11 mouse cellular contexts compared by ENCODE assay signal in genomic region chr2:93268711-93269270, GRCm38 (mm10).
A peak's percentile ranks its signal among the peaks of the same experiment; 100 is the strongest.
DNase-seq lines count a peak whose midpoint lies in the region; ATAC-seq lines count a peak whose summit lies in the region.
"Had no signal": no experiment of that assay in that cellular context is flagged by ENCODE, and none has a peak within 500 bp of the region (broad histone marks: within the 10 kb centered on the region; RNA-seq: fewer than 3 reads in every experiment).

No protein-coding gene starts in this region.

- ATAC-seq in kidney, embryonic 16.5 days (ENCODE audit: low FRiP score, low TSS enrichment): no peak
- no peak for ATAC-seq in heart, embryonic 16.5 days (replicated peaks; ENCODE audit: extremely low read depth, insufficient read depth, low FRiP score)
- no peak for ATAC-seq in erythroblast, adult 5-6 weeks (replicated peaks; ENCODE audit: low FRiP score, poor library complexity, severe bottlenecking)
- ATAC-seq in forebrain, embryonic 12.5 days (ENCODE audit: low FRiP score): no peak
- ATAC-seq: liver, embryonic 12.5 days had no signal

- no peaks in the 10 kb centered on the region for H3K27me3 ChIP-seq in kidney, embryonic 16.5 days (ENCODE audit: insufficient read depth, low read length)
- H3K27me3 ChIP-seq in heart, embryonic 16.5 days (ENCODE audit: control insufficient read depth, insufficient read depth, low read length): no peaks in the 10 kb centered on the region
- H3K27me3 ChIP-seq in forebrain, embryonic 12.5 days: peaks cover 9% of the 10 kb centered on the region
- H3K27me3 ChIP-seq: liver, embryonic 12.5 days had no signal

- 80% methylated on average over 3 of the region's 3 CpGs for WGBS in kidney, embryonic 16.5 days
- WGBS in heart, embryonic 16.5 days: 75% methylated on average over 3 of the region's 3 CpGs
- WGBS in forebrain, embryonic 12.5 days: 90% methylated on average over 3 of the region's 3 CpGs

- peaks cover 63% of the 10 kb centered on the region for H3K4me1 ChIP-seq in kidney, embryonic 16.5 days (ENCODE audit: insufficient read depth, low read length)
- H3K4me1 ChIP-seq in heart, embryonic 16.5 days (ENCODE audit: control insufficient read depth, insufficient read depth, low read length): peaks cover 48% of the 10 kb centered on the region
- peaks cover 57% of the 10 kb centered on the region for H3K4me1 ChIP-seq in forebrain, embryonic 12.5 days
- H3K4me1 ChIP-seq: liver, embryonic 12.5 days had no signal

- H3K27ac ChIP-seq in kidney, embryonic 16.5 days (ENCODE audit: low read length): peak overlapping the region; percentile 17; the same call in 1 of the 2 replicates
- peak overlapping the region; percentile 60 for H3K27ac ChIP-seq in heart, embryonic 16.5 days (ENCODE audit: low read length)
- H3K27ac ChIP-seq in forebrain, embryonic 12.5 days: no peak overlapping the region
- H3K27ac ChIP-seq: liver, embryonic 12.5 days had no signal

- no peaks in the 10 kb centered on the region for H3K36me3 ChIP-seq in kidney, embryonic 16.5 days (ENCODE audit: insufficient read depth, low read length)
- no peaks in the 10 kb centered on the region for H3K36me3 ChIP-seq in heart, embryonic 16.5 days (ENCODE audit: control insufficient read depth, insufficient read depth)
- H3K36me3 ChIP-seq in forebrain, embryonic 12.5 days (replicated peaks): no peaks in the 10 kb centered on the region; the same call in 1 of the 2 replicates
- H3K36me3 ChIP-seq: liver, embryonic 12.5 days had no signal

- no peak overlapping the region for H3K9ac ChIP-seq in kidney, embryonic 16.5 days (replicated peaks; ENCODE audit: low read length)
- H3K9ac ChIP-seq in heart, embryonic 16.5 days (ENCODE audit: low read length): no peak overlapping the region
- no peak overlapping the region for H3K9ac ChIP-seq in forebrain, embryonic 12.5 days
- H3K9ac ChIP-seq: liver, embryonic 12.5 days had no signal

- no peak overlapping the region for H3K4me2 ChIP-seq in kidney, embryonic 16.5 days (replicated peaks; ENCODE audit: low read depth, low read length)
- H3K4me2 ChIP-seq in heart, embryonic 16.5 days (ENCODE audit: low read depth, low read length): no peak overlapping the region
- H3K4me2 ChIP-seq in forebrain, embryonic 12.5 days: no peak overlapping the region
- H3K4me2 ChIP-seq: liver, embryonic 12.5 days had no signal

- no peak overlapping the region for H3K4me3 ChIP-seq in kidney, embryonic 16.5 days (ENCODE audit: low read length)
- H3K4me3 ChIP-seq in heart, embryonic 16.5 days (ENCODE audit: low read length): no peak overlapping the region
- H3K4me3 ChIP-seq in forebrain, embryonic 12.5 days (replicated peaks): no peak overlapping the region
- H3K4me3 ChIP-seq: liver, embryonic 12.5 days had no signal

- H3K9me3 ChIP-seq in kidney, embryonic 16.5 days (ENCODE audit: low read length): no peaks in the 10 kb centered on the region
- no peaks in the 10 kb centered on the region for H3K9me3 ChIP-seq in heart, embryonic 16.5 days (replicated peaks; ENCODE audit: control insufficient read depth, low read length)
- no peaks in the 10 kb centered on the region for H3K9me3 ChIP-seq in forebrain, embryonic 12.5 days
- H3K9me3 ChIP-seq: liver, embryonic 12.5 days had no signal

- peak; percentile 67 for DNase-seq in adrenal gland, postnatal 14 days
- no peak for DNase-seq in adrenal gland, postnatal 25 days
- no peak for DNase-seq in kidney, adult 11 months
- peak; percentile 46 for DNase-seq in gastrocnemius, postnatal 25 days
- DNase-seq: kidney, adult 8-10 months; thymus, postnatal 4 days had no signal

Comparison
In these comparisons a context has a peak if more than half of its experiments do, and no peak if none do; other contexts are left out.
1. DNase-seq: peak in adrenal gland, postnatal 14 days (single experiment) and gastrocnemius, postnatal 25 days (single experiment); none in adrenal gland, postnatal 25 days (single experiment) and kidney, adult 11 months (single experiment).